Mouse (Mus musculus) bone marrow, adult 2 months (tissue): ENCODE measurements around the gene Lgr4.

Source experiments
- CTCF ChIP-seq: fragments of 200-500 bp; IDR thresholded peaks from 2 replicates; pipeline ENCODE4 v1.5.1; 2011; ENCODE audit warnings: low read length, control low read depth; ENCODE audit not compliant: control insufficient read depth, insufficient read depth
- POLR2A ChIP-seq: fragments of 200-500 bp; IDR thresholded peaks from 2 replicates; pipeline ENCODE4 v1.6.1; 2011; ENCODE audit warnings: low read depth, mild to moderate bottlenecking, control low read depth, low read length, borderline replicate concordance; ENCODE audit not compliant: control insufficient read depth

DNA sequence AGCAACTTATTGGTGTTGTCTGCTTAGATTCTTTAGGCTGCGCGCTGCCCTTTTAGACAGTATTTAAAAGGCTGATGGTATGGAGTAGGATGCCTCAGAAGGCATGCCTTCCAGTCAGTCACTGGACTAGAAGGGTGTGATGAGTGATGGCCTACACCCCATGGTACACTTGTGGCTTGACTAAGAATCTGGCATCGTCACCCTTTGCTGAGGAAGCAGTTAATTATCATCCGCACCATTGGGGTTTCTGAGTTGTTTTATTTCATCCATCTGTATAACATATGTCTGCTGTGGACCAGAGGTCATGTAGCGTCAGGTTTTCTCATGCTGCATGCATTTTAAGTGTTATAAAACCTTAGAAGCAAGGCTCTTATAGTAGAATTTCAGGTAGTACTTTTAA, 70.5 kb downstream of the Lgr4 start:
- TF ChIP-seq CTCF, result no peak
- TF ChIP-seq POLR2A, result no peak
